Mouse (Mus musculus) CH12.LX (cell line): ENCODE measurements at regions not wholly inside any gene's neighbourhood (a gene's known extent, or its start where the extent isn't known, plus 50 kb on each side); places are given as distances from the start of the nearest gene placed in this dataset.

Source experiments
- DNase-seq: peaks from one replicate; pipeline ENCODE4 v3.0.0-alpha.2; 2013; ENCODE audit errors: extremely low read depth
- H3K27ac ChIP-seq: 2 replicates; pipeline ENCODE4 v1.5.1; 2012; ENCODE audit warnings: low read depth, mild to moderate bottlenecking, control low read depth, moderate library complexity; ENCODE audit not compliant: insufficient read depth
- H3K27me3 ChIP-seq: replicated peaks from 2 replicates; pipeline ENCODE3; 2012; ENCODE audit warnings: inconsistent platforms
- H3K36me3 ChIP-seq, 2 experiments: replicated peaks in 1 of 2; 2 replicates each; pipeline versions ENCODE3 to v1.6.1; 2012; ENCODE audit warnings: inconsistent platforms in 1 of 2, low read length in 1 of 2, mild to moderate bottlenecking in 1 of 2, mixed read lengths in 1 of 2, moderate library complexity in 1 of 2; ENCODE audit not compliant: control insufficient read depth in 1 of 2, insufficient read depth in 1 of 2
- H3K4me1 ChIP-seq, 2 experiments: 2 replicates each; pipeline ENCODE4 v1.6.1; 2012; ENCODE audit warnings: inconsistent platforms in 1 of 2, moderate library complexity in 1 of 2; ENCODE audit not compliant: insufficient read depth in 2 of 2, control insufficient read depth in 1 of 2
- H3K4me2 ChIP-seq: 2 replicates; pipeline ENCODE4 v1.6.1; 2012; ENCODE audit warnings: low read depth, mild to moderate bottlenecking, control low read depth; ENCODE audit not compliant: poor library complexity, insufficient read depth, severe bottlenecking
- H3K4me3 ChIP-seq, 3 experiments: fragments of 150-350 bp in 1 of 3; sonication (generic) in 1 of 3; replicated peaks in 1 of 3; 2 replicates each; pipeline versions ENCODE3 to v1.5.1; 2011 to 2012; ENCODE audit warnings: low read depth in 2 of 3, low read length in 2 of 3, mild to moderate bottlenecking in 2 of 3, moderate library complexity in 2 of 3, control low read depth in 1 of 3, improper control_type of control experiment in 1 of 3, inconsistent platforms in 1 of 3, mixed read lengths in 1 of 3; ENCODE audit not compliant: poor library complexity in 1 of 3
- H3K79me2 ChIP-seq: replicated peaks from 2 replicates; pipeline ENCODE4 v1.6.1; 2012; ENCODE audit warnings: mild to moderate bottlenecking, moderate library complexity; ENCODE audit not compliant: control insufficient read depth, poor library complexity, insufficient read depth, severe bottlenecking; ENCODE audit errors: extremely low read depth
- H3K9ac ChIP-seq: 2 replicates; pipeline ENCODE4 v1.6.1; 2012; ENCODE audit warnings: low read depth, mild to moderate bottlenecking, control low read depth, moderate library complexity; ENCODE audit not compliant: insufficient read depth
- H3K9me3 ChIP-seq: replicated peaks from 2 replicates; pipeline ENCODE3; 2012; ENCODE audit warnings: low read length, inconsistent platforms, mixed read lengths
- BHLHE40 ChIP-seq: IDR thresholded peaks from 2 replicates; pipeline ENCODE4 v1.6.1; 2011; ENCODE audit warnings: mild to moderate bottlenecking, low read depth, low read length, improper control_type of control experiment
- CHD1 ChIP-seq: IDR thresholded peaks from 2 replicates; pipeline ENCODE4 v1.6.1; 2012; ENCODE audit warnings: low read depth, low read length, improper control_type of control experiment, inconsistent platforms
- E2F4 ChIP-seq: IDR thresholded peaks from 2 replicates; pipeline ENCODE4 v1.6.1; 2011; ENCODE audit warnings: low read depth, low read length, improper control_type of control experiment; ENCODE audit not compliant: insufficient replicate concordance
- ELF1 ChIP-seq: IDR thresholded peaks from 2 replicates; pipeline ENCODE4 v1.6.1; 2014; ENCODE audit warnings: low read depth, mild to moderate bottlenecking, inconsistent platforms, low read length, improper control_type of control experiment
- EP300 ChIP-seq: IDR thresholded peaks from 2 replicates; pipeline ENCODE4 v1.6.1; 2011; ENCODE audit warnings: low read length, improper control_type of control experiment
- ETS1 ChIP-seq: conservative IDR thresholded peaks from 2 replicates; pipeline ENCODE4 v1.6.1; 2012; ENCODE audit warnings: low read depth, mild to moderate bottlenecking, inconsistent platforms, low read length, improper control_type of control experiment, moderate library complexity
- HCFC1 ChIP-seq: IDR thresholded peaks from 2 replicates; pipeline ENCODE4 v1.6.1; 2012; ENCODE audit warnings: low read depth, mild to moderate bottlenecking, inconsistent platforms, low read length, improper control_type of control experiment
- IRF4 ChIP-seq: IDR thresholded peaks from 2 replicates; pipeline ENCODE4 v1.6.1; 2014; ENCODE audit warnings: low read depth, mild to moderate bottlenecking, inconsistent platforms, low read length, improper control_type of control experiment
- JUND ChIP-seq: conservative IDR thresholded peaks from 2 replicates; pipeline ENCODE4 v1.6.1; 2011; ENCODE audit warnings: low read depth, low read length, improper control_type of control experiment
- KAT2A ChIP-seq: IDR thresholded peaks from 2 replicates; pipeline ENCODE4 v1.6.1; 2012; ENCODE audit warnings: low read length, improper control_type of control experiment, inconsistent platforms; ENCODE audit not compliant: insufficient replicate concordance
- MAX ChIP-seq: IDR thresholded peaks from 2 replicates; pipeline ENCODE4 v1.6.1; 2011; ENCODE audit warnings: low read length, improper control_type of control experiment
- MAZ ChIP-seq: IDR thresholded peaks from 2 replicates; pipeline ENCODE4 v1.6.1; 2012; ENCODE audit warnings: low read depth, mild to moderate bottlenecking, inconsistent platforms, low read length, improper control_type of control experiment, moderate library complexity
- MEF2A ChIP-seq: IDR thresholded peaks from 2 replicates; pipeline ENCODE4 v1.6.1; 2014; ENCODE audit warnings: low read depth, mild to moderate bottlenecking, inconsistent platforms, low read length, improper control_type of control experiment, borderline replicate concordance
- MYC ChIP-seq: IDR thresholded peaks from 2 replicates; pipeline ENCODE4 v1.6.1; 2011; ENCODE audit warnings: low read depth, mild to moderate bottlenecking, improper control_type of control experiment, low read length
- POLR2AphosphoS2 ChIP-seq: IDR thresholded peaks from 2 replicates; pipeline ENCODE4 v1.6.1; 2011; ENCODE audit warnings: low read depth, low read length, improper control_type of control experiment
- RAD21 ChIP-seq: IDR thresholded peaks from 2 replicates; pipeline ENCODE4 v1.6.1; 2011; ENCODE audit warnings: low read depth, mild to moderate bottlenecking, low read length, improper control_type of control experiment, moderate library complexity
- RCOR1 ChIP-seq: conservative IDR thresholded peaks from 2 replicates; pipeline ENCODE4 v1.6.1; 2012; ENCODE audit warnings: low read depth, mild to moderate bottlenecking, inconsistent platforms, low read length, improper control_type of control experiment
- SIN3A ChIP-seq: IDR thresholded peaks from 2 replicates; pipeline ENCODE4 v1.6.1; 2012; ENCODE audit warnings: low read length, improper control_type of control experiment, inconsistent platforms
- SMC3 ChIP-seq: IDR thresholded peaks from 2 replicates; pipeline ENCODE4 v1.6.1; 2011; ENCODE audit warnings: low read depth, low read length, improper control_type of control experiment
- TBP ChIP-seq: conservative IDR thresholded peaks from 2 replicates; pipeline ENCODE4 v1.6.1; 2011; ENCODE audit warnings: low read depth, low read length, improper control_type of control experiment
- UBTF ChIP-seq: IDR thresholded peaks from 2 replicates; pipeline ENCODE4 v1.6.1; 2012; ENCODE audit warnings: low read depth, mild to moderate bottlenecking, inconsistent platforms, low read length, improper control_type of control experiment, moderate library complexity
- USF1 ChIP-seq: IDR thresholded peaks from 2 replicates; pipeline ENCODE4 v1.6.1; 2014; ENCODE audit warnings: low read depth, mild to moderate bottlenecking, inconsistent platforms, low read length, improper control_type of control experiment
- USF2 ChIP-seq: conservative IDR thresholded peaks from 2 replicates; pipeline ENCODE4 v1.6.1; 2011; ENCODE audit warnings: low read depth, low read length, improper control_type of control experiment
- ZMIZ1 ChIP-seq: IDR thresholded peaks from 2 replicates; pipeline ENCODE4 v1.6.1; 2012; ENCODE audit warnings: low read depth, mild to moderate bottlenecking, inconsistent platforms, low read length, improper control_type of control experiment
- ZNF384 ChIP-seq: IDR thresholded peaks from 2 replicates; pipeline ENCODE4 v1.6.1; 2012; ENCODE audit warnings: low read depth, low read length, improper control_type of control experiment, inconsistent platforms
- dilution Hi-C: fragments of 300-500 bp; cut with MboI; formaldehyde crosslinking; loops from 2 replicates; pipeline ENCODE4 v1.14.3; 2020; ENCODE audit warnings: low sequenced_read_pairs; ENCODE audit not compliant: extremely low pct_unique_long_range_greater_than_20kb, extremely low pct_ligation_motif_present
- in situ Hi-C: fragments of 300-500 bp; cut with MboI; formaldehyde crosslinking; loops from 3 replicates; pipeline ENCODE4 v1.14.3; 2019; ENCODE audit warnings: low sequenced_read_pairs, low pct_ligation_motif_present, low pct_unique_long_range_greater_than_20kb, mixed read lengths

DNA sequence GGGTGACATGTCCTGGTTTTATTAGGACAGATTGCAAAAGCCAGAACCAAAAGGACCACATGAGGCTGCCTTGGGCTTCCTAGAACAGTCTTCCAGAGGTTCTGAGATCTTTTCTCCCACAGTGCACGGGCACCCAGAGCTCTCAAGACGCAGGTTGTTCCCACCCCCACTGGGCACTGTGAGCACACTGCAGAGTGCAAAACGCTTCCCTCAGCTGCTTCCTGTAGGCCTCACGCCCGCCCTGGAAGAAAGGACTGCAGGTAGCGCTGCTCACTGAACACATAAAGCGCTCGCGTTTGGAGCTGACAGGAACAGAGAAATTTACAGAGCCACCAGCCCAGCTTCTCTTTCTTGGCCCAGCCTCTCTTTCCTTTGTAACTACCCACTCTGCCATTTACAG, 262.5 kb upstream of the Usp24 start:
- Histone ChIP-seq H3K9me3 (no peaks in the 10 kb centered on the region), H3K4me2 (no peak overlapping the region), H3K27me3 (peaks cover 26% of the 10 kb centered on the region), H3K79me2 (no peaks in the 10 kb centered on the region), H3K4me1 (no peaks in the 10 kb centered on the region), H3K36me3 (no peaks in the 10 kb centered on the region), H3K27ac (no peak overlapping the region), H3K9ac (no peak overlapping the region), H3K4me3 (no peak overlapping the region)
- dilution Hi-C loops (no loop called here), in situ Hi-C loops (no loop called here)
- DNase-seq: no peak
- TF ChIP-seq CHD1 (no peak), ZMIZ1 (no peak), MAX (no peak), KAT2A (no peak), ZNF384 (no peak), TBP (no peak), EP300 (no peak), IRF4 (no peak), MEF2A (no peak)

- H3K4me3 ChIP-seq: no peak overlapping the region
- no peak for TF ChIP-seq UBTF
- TF ChIP-seq E2F4: no peak
- peak; percentile 35; the same call in 1 of the 2 replicates for TF ChIP-seq JUND
- TF ChIP-seq HCFC1: no peak
- no peak for TF ChIP-seq SIN3A
- no peak overlapping the region for H3K9ac ChIP-seq
- dilution Hi-C loops (no loop called here), in situ Hi-C loops (no loop called here)
- peaks cover 26% of the 10 kb centered on the region for H3K27me3 ChIP-seq
- no peaks in the 10 kb centered on the region for H3K9me3 ChIP-seq
- no peaks in the 10 kb centered on the region for H3K4me1 ChIP-seq
- H3K4me2 ChIP-seq: no peak overlapping the region
- H3K36me3 ChIP-seq: no peaks in the 10 kb centered on the region
- H3K27ac ChIP-seq: no peak overlapping the region
- no peak for DNase-seq
- H3K79me2 ChIP-seq: no peaks in the 10 kb centered on the region
Observed at GRCm38 (mm10) chr4:106054324-106054723, 261.7 kb upstream of the Usp24 start.

GRCm38 (mm10) chr4:106062651-106063050, 253.4 kb upstream of the Usp24 start:
- in situ Hi-C loops: no loop called here
- H3K9ac ChIP-seq: no peak overlapping the region
- peaks cover 61% of the 10 kb centered on the region for H3K27me3 ChIP-seq
- no peak for TF ChIP-seq USF2
- no peak for TF ChIP-seq MAZ
- no peak for TF ChIP-seq POLR2AphosphoS2
- TF ChIP-seq BHLHE40: no peak
- TF ChIP-seq JUND: no peak
- no peak for TF ChIP-seq MAX
- TF ChIP-seq USF1: no peak
- TF ChIP-seq MYC: no peak
- TF ChIP-seq MEF2A: no peak
- TF ChIP-seq IRF4: no peak
- no peak for TF ChIP-seq TBP
- no peak for TF ChIP-seq ETS1
- no peak for TF ChIP-seq ELF1
- TF ChIP-seq RCOR1: no peak
- TF ChIP-seq SMC3: no peak
- TF ChIP-seq CHD1: no peak
- no peak for TF ChIP-seq RAD21
- no peak overlapping the region for H3K4me2 ChIP-seq
- dilution Hi-C loops: no loop called here
- no peak for DNase-seq
- no peaks in the 10 kb centered on the region for H3K79me2 ChIP-seq
- no peaks in the 10 kb centered on the region for H3K36me3 ChIP-seq
- no peak overlapping the region for H3K4me3 ChIP-seq
- H3K27ac ChIP-seq: no peak overlapping the region
- H3K9me3 ChIP-seq: no peaks in the 10 kb centered on the region
- H3K4me1 ChIP-seq: no peaks in the 10 kb centered on the region
